ENCODE assay signal across 8 mouse cellular contexts in genomic region chr11:119390271-119391231, GRCm38 (mm10). TPM values are rescaled to one million over a fixed set of nuclear protein-coding genes. Genes with fewer than 3 reads are reported as not detected.
DNase-seq lines count a peak whose midpoint lies in the region; ATAC-seq and TF ChIP-seq lines count a peak whose summit lies in the region.

No protein-coding gene starts in this region.

- TF ChIP-seq CTCF in kidney, adult 2 months (conservative IDR thresholded peaks at IDR 0.05; ENCODE audit: insufficient read depth, insufficient read length, low read depth, low read length) = no peak
- TF ChIP-seq CTCF in small intestine, adult 2 months (IDR thresholded peaks at IDR 0.05; ENCODE audit: extremely low read depth, insufficient read length, insufficient replicate concordance, low read depth, low read length) = no peak

- peak; percentile 13; the same call in 1 of the 2 replicates for ATAC-seq in embryonic facial prominence, embryonic 14.5 days (ENCODE audit: low read depth)
- ATAC-seq in limb, embryonic 13.5 days (ENCODE audit: low FRiP score, low read depth) = peak; percentile 18; the same call in 1 of the 2 replicates
- 0 out of 2 replicates have a peak, but pooled peaks have one; percentile 38 for ATAC-seq in midbrain, embryonic 13.5 days

- WGBS in embryonic facial prominence, embryonic 14.5 days = 3% methylated on average over 36 of the region's 53 CpGs
- WGBS in kidney, adult 2 months = 2% methylated on average over 53 of the region's 53 CpGs
- WGBS in limb, embryonic 13.5 days = 3% methylated on average over 52 of the region's 53 CpGs
- WGBS in midbrain, embryonic 13.5 days = 2% methylated on average over 53 of the region's 53 CpGs
- WGBS in small intestine, adult 2 months = 2% methylated on average over 53 of the region's 53 CpGs

- H3K4me1 ChIP-seq in embryonic facial prominence, embryonic 14.5 days (ENCODE audit: control insufficient read depth, insufficient read depth, low read length) = peaks cover 10% of the 10 kb centered on the region
- H3K4me1 ChIP-seq in kidney, adult 2 months (ENCODE audit: control insufficient read depth, insufficient read depth, low read length) = peaks cover 12% of the 10 kb centered on the region
- peaks cover 35% of the 10 kb centered on the region for H3K4me1 ChIP-seq in limb, embryonic 13.5 days
- H3K4me1 ChIP-seq in midbrain, embryonic 13.5 days (replicated peaks) = peaks cover 22% of the 10 kb centered on the region
- H3K4me1 ChIP-seq in small intestine, adult 2 months (ENCODE audit: control insufficient read depth, insufficient read depth, insufficient read length, low read length) = peaks cover 17% of the 10 kb centered on the region

- H3K9me3 ChIP-seq in embryonic facial prominence, embryonic 14.5 days (ENCODE audit: control insufficient read depth, low read length) = no peaks in the 10 kb centered on the region
- no peaks in the 10 kb centered on the region; the same call in 1 of the 2 replicates for H3K9me3 ChIP-seq in limb, embryonic 13.5 days
- H3K9me3 ChIP-seq in midbrain, embryonic 13.5 days = no peaks in the 10 kb centered on the region

- H3K27ac ChIP-seq in embryonic facial prominence, embryonic 14.5 days (replicated peaks; ENCODE audit: low read depth, low read length) = peak overlapping the region; percentile 52
- H3K27ac ChIP-seq in kidney, adult 2 months (ENCODE audit: insufficient read depth, low read depth, low read length) = peak overlapping the region; percentile 94
- H3K27ac ChIP-seq in limb, embryonic 13.5 days = peak overlapping the region; percentile 48
- H3K27ac ChIP-seq in midbrain, embryonic 13.5 days = no peak overlapping the region
- H3K27ac ChIP-seq in small intestine, adult 2 months (ENCODE audit: insufficient read depth, low read depth, low read length) = peak overlapping the region; percentile 88

- TF ChIP-seq POLR2A in kidney, adult 2 months (IDR thresholded peaks at IDR 0.05; ENCODE audit: low read depth, low read length) = no peak
- peak; percentile 53; the same call in 1 of the 2 replicates for TF ChIP-seq POLR2A in small intestine, adult 2 months (IDR thresholded peaks at IDR 0.05; ENCODE audit: low read depth, low read length)

- H3K27me3 ChIP-seq in embryonic facial prominence, embryonic 14.5 days (replicated peaks; ENCODE audit: control insufficient read depth, insufficient read depth, low read length) = peaks cover 55% of the 10 kb centered on the region
- H3K27me3 ChIP-seq in kidney, adult 2 months (replicated peaks; ENCODE audit: control insufficient read depth, insufficient read depth, low read length) = no peaks in the 10 kb centered on the region
- H3K27me3 ChIP-seq in limb, embryonic 13.5 days = peaks cover 74% of the 10 kb centered on the region
- H3K27me3 ChIP-seq in midbrain, embryonic 13.5 days = peaks cover 83% of the 10 kb centered on the region
- H3K27me3 ChIP-seq in small intestine, adult 2 months (ENCODE audit: control insufficient read depth, insufficient read depth, low read length) = no peaks in the 10 kb centered on the region

- peak overlapping the region; percentile 66 for H3K9ac ChIP-seq in embryonic facial prominence, embryonic 14.5 days (ENCODE audit: low read depth, low read length)
- peak overlapping the region; percentile 75 for H3K9ac ChIP-seq in limb, embryonic 13.5 days
- H3K9ac ChIP-seq in midbrain, embryonic 13.5 days (replicated peaks) = peak overlapping the region; percentile 52

- H3K4me2 ChIP-seq in embryonic facial prominence, embryonic 14.5 days (ENCODE audit: low read depth, low read length) = peak overlapping the region; percentile 98
- H3K4me2 ChIP-seq in limb, embryonic 13.5 days (replicated peaks) = peak overlapping the region; percentile 98
- H3K4me2 ChIP-seq in midbrain, embryonic 13.5 days (replicated peaks) = peak overlapping the region; percentile 84

- no peaks in the 10 kb centered on the region for H3K36me3 ChIP-seq in embryonic facial prominence, embryonic 14.5 days (ENCODE audit: control insufficient read depth, insufficient read depth, low read length)
- H3K36me3 ChIP-seq in kidney, adult 2 months (ENCODE audit: control insufficient read depth, insufficient read depth, low read length) = no peaks in the 10 kb centered on the region
- no peaks in the 10 kb centered on the region for H3K36me3 ChIP-seq in limb, embryonic 13.5 days
- H3K36me3 ChIP-seq in midbrain, embryonic 13.5 days = no peaks in the 10 kb centered on the region
- H3K36me3 ChIP-seq in small intestine, adult 2 months (ENCODE audit: control insufficient read depth, insufficient read depth, low read length) = peaks cover 2% of the 10 kb centered on the region; the same call in 1 of the 2 replicates

- peak; percentile 20 to 44 for DNase-seq in left cerebral cortex, adult 18-20 months (ENCODE audit: low spot score in 2 of 2)
- no peak for DNase-seq in left cerebral cortex, adult 11 months (ENCODE audit: low spot score)
- peak; percentile 38 for DNase-seq in embryonic facial prominence, embryonic 14.5 days (ENCODE audit: low spot score)
- DNase-seq in heart, adult 8-10 months (ENCODE audit: low spot score) = peak; percentile 81
- DNase-seq in kidney, adult 2 months = peak; percentile 86

- H3K4me3 ChIP-seq in embryonic facial prominence, embryonic 14.5 days (ENCODE audit: low read depth, low read length) = peak overlapping the region; percentile 68
- peak overlapping the region; percentile 87 for H3K4me3 ChIP-seq in kidney, adult 2 months (ENCODE audit: insufficient read depth, low read depth, low read length)
- peak overlapping the region; percentile 69 for H3K4me3 ChIP-seq in limb, embryonic 13.5 days
- peak overlapping the region; percentile 46 for H3K4me3 ChIP-seq in midbrain, embryonic 13.5 days (replicated peaks)
- peak overlapping the region; percentile 89 for H3K4me3 ChIP-seq in small intestine, adult 2 months (ENCODE audit: low read depth, low read length)

RNA-seq across cellular contexts. Expression of gene Rnf213, which starts 2.3 kb away (rescaled TPM):
- total RNA-seq in left cerebral cortex, adult 18-20 months (2021) = 1 to 10 TPM; 3.6 to 4.0 TPM
- polyA plus RNA-seq in embryonic facial prominence, embryonic 14.5 days (2014; fragmentation: Nextera tagmentation; extraction: Ambion mirVana) = 5.0 and 5.3 TPM in 2 replicates
- 10 to 100 TPM; 11.1 to 16.0 (median 13.2) TPM for total RNA-seq in heart, adult 8-10 months (2022)
- polyA plus RNA-seq in kidney, adult 2 months (2012; rRNA removed) = 15.0 and 18.5 TPM in 2 replicates
- 3.2 and 3.5 TPM in 2 replicates for polyA plus RNA-seq in limb, embryonic 13.5 days (2015; fragmentation: Nextera tagmentation; extraction: Ambion mirVana)
- polyA plus RNA-seq in midbrain, embryonic 13.5 days (2015; fragmentation: Nextera tagmentation; extraction: Ambion mirVana) = 0.66 and 0.84 TPM in 2 replicates
- polyA plus RNA-seq in small intestine, adult 2 months (2012; rRNA removed) = 11.9 and 34.7 TPM in 2 replicates

RNA-seq across cellular contexts. Expression of gene Slc26a11, which starts 35.2 kb away (rescaled TPM):
- total RNA-seq in left cerebral cortex, adult 18-20 months (2021) = 1 to 10 TPM; 3.4 to 4.0 TPM
- 7.8 and 8.4 TPM in 2 replicates for polyA plus RNA-seq in embryonic facial prominence, embryonic 14.5 days (2014; fragmentation: Nextera tagmentation; extraction: Ambion mirVana)
- total RNA-seq in heart, adult 8-10 months (2022) = 1 to 10 TPM; 2.3 to 4.6 (median 3.1) TPM
- 13.0 and 27.9 TPM in 2 replicates for polyA plus RNA-seq in kidney, adult 2 months (2012; rRNA removed)
- polyA plus RNA-seq in limb, embryonic 13.5 days (2015; fragmentation: Nextera tagmentation; extraction: Ambion mirVana) = 11.8 and 12.4 TPM in 2 replicates
- polyA plus RNA-seq in midbrain, embryonic 13.5 days (2015; fragmentation: Nextera tagmentation; extraction: Ambion mirVana) = 4.3 and 5.0 TPM in 2 replicates
- 9.7 and 17.3 TPM in 2 replicates for polyA plus RNA-seq in small intestine, adult 2 months (2012; rRNA removed)

RNA-seq across cellular contexts. Expression of gene Sgsh, which starts 35.2 kb away (rescaled TPM):
- 1 to 10 TPM; 3.9 to 4.1 TPM for total RNA-seq in left cerebral cortex, adult 18-20 months (2021)
- 7.2 and 7.3 TPM in 2 replicates for polyA plus RNA-seq in embryonic facial prominence, embryonic 14.5 days (2014; fragmentation: Nextera tagmentation; extraction: Ambion mirVana)
- 1 to 10 TPM; 4.6 to 5.6 (median 5.3) TPM for total RNA-seq in heart, adult 8-10 months (2022)
- polyA plus RNA-seq in kidney, adult 2 months (2012; rRNA removed) = 24.8 and 28.8 TPM in 2 replicates
- polyA plus RNA-seq in limb, embryonic 13.5 days (2015; fragmentation: Nextera tagmentation; extraction: Ambion mirVana) = 7.4 and 8.8 TPM in 2 replicates
- 3.1 and 4.0 TPM in 2 replicates for polyA plus RNA-seq in midbrain, embryonic 13.5 days (2015; fragmentation: Nextera tagmentation; extraction: Ambion mirVana)
- 12.6 and 19.2 TPM in 2 replicates for polyA plus RNA-seq in small intestine, adult 2 months (2012; rRNA removed)
